Mouse (Mus musculus) cerebellum, postnatal 25 days (tissue): Measurements from ENCODE around the gene Gk2.

Experiments
- DNase-seq, 2 experiments: peaks; one replicate each; pipeline ENCODE4 v3.0.0; 2021; ENCODE audit warnings: mixed read lengths in 2 of 2

The Gk2 gene

GRCm38 (mm10) chr5:97456816-97457215, at the start of gene Gk2:
TSS of gene Gk2 (minus strand) at chr5:97457021.
- DNase-seq = no peak

GRCm38 (mm10) chr5:97498041-97498440, 41.2 kb upstream of the Gk2 start:
- no peak for DNase-seq

- no peak for DNase-seq
Measured at GRCm38 (mm10) chr5:97495488-97496092, 38.8 kb upstream of the Gk2 start.

GRCm38 (mm10) chr5:97493421-97493820, 36.6 kb upstream of the Gk2 start:
- DNase-seq = no peak

- no peak for DNase-seq
Measured at GRCm38 (mm10) chr5:97486141-97486540, 29.3 kb upstream of the Gk2 start.

- no peak for DNase-seq
Measured at GRCm38 (mm10) chr5:97479991-97480390, 23.2 kb upstream of the Gk2 start.

- peak in 1 of 2 experiments; percentile 7 for DNase-seq
Measured at GRCm38 (mm10) chr5:97467246-97467645, 10.4 kb upstream of the Gk2 start.

- peak; percentile 8 to 33 for DNase-seq
Measured at GRCm38 (mm10) chr5:97466430-97467158, 9.8 kb upstream of the Gk2 start.

GRCm38 (mm10) chr5:97465956-97466355, 9.1 kb upstream of the Gk2 start:
- no peak for DNase-seq

GRCm38 (mm10) chr5:97462856-97463255, 6.0 kb upstream of the Gk2 start:
- DNase-seq = peak in 1 of 2 experiments; percentile 36

- no peak for DNase-seq
Measured at GRCm38 (mm10) chr5:97451451-97451850, 5.4 kb downstream of the Gk2 start.

- no peak for DNase-seq
Measured at GRCm38 (mm10) chr5:97444191-97444590, 12.6 kb downstream of the Gk2 start.

- no peak for DNase-seq
Measured at GRCm38 (mm10) chr5:97432512-97432911, 24.3 kb downstream of the Gk2 start.

- DNase-seq = no peak
Measured at GRCm38 (mm10) chr5:97429976-97430375, 26.8 kb downstream of the Gk2 start.

- DNase-seq = no peak
Measured at GRCm38 (mm10) chr5:97421669-97422068, 35.2 kb downstream of the Gk2 start.

- DNase-seq = peak in 1 of 2 experiments; percentile 13
Measured at GRCm38 (mm10) chr5:97417185-97417584, 39.6 kb downstream of the Gk2 start.

GRCm38 (mm10) chr5:97415837-97416236, 41.0 kb downstream of the Gk2 start:
- peak; percentile 15 to 35 for DNase-seq

- peak in 1 of 2 experiments; percentile 22 for DNase-seq
Measured at GRCm38 (mm10) chr5:97413716-97414115, 43.1 kb downstream of the Gk2 start.

GRCm38 (mm10) chr5:97410190-97410589, 46.6 kb downstream of the Gk2 start:
- no peak for DNase-seq

- no peak for DNase-seq
Measured at GRCm38 (mm10) chr5:97409234-97409704, 47.6 kb downstream of the Gk2 start.
